In the genomic region with DNA sequence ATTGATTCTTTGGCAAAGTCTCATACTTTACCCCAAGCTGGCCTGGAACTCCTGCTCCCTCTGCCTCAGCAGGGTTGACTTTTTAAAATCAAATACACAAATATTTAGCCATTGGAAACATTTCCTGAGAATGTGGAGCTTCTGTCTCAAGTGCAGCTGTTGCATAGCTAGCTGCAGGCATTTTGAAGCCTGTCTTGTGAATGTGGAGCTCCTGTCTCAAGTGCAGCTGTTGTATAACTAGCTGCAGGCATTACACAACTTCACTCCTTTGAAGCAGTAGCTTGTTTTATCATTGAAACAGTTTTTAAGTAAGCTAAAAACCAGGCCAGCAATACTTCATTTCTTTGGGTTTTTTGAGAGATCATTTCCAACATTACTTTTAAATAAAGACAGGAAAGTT, we compare ENCODE assay signal across 7 mouse cellular contexts. TPM values are rescaled to one million over a fixed set of nuclear protein-coding genes. Genes with fewer than 3 reads are reported as not detected.
DNase-seq lines count a peak whose midpoint lies in the region; ATAC-seq and TF ChIP-seq lines count a peak whose summit lies in the region.

No protein-coding gene starts in this region.

- H3K4me2 ChIP-seq in midbrain, embryonic 12.5 days (replicated peaks) = peak overlapping the region; percentile 22

- H3K9ac ChIP-seq in midbrain, embryonic 12.5 days (replicated peaks) = no peak overlapping the region

- no peak for ATAC-seq in midbrain, embryonic 12.5 days (ENCODE audit: low FRiP score, low read depth)
- ATAC-seq in cerebellum, adult (ENCODE audit: insufficient number of reproducible peaks, low FRiP score, low TSS enrichment) = no peak

- H3K4me1 ChIP-seq in testis, adult 2 months (ENCODE audit: control insufficient read depth, insufficient read depth, low read length) = no peaks in the 10 kb centered on the region
- H3K4me1 ChIP-seq in midbrain, embryonic 12.5 days = peaks cover 9% of the 10 kb centered on the region; the same call in 1 of the 2 replicates

- no peak for DNase-seq in testis, postnatal 10 days (ENCODE audit: low spot score)
- peak; percentile 14 for DNase-seq in forelimb bud, embryonic 11.5 days (ENCODE audit: low read depth, low spot score)
- peak; percentile 56 to 64 for DNase-seq in kidney, postnatal 36 days
- no peak for DNase-seq in layer of hippocampus, adult 18-20 months (ENCODE audit: low spot score in 2 of 2)

- no peak for TF ChIP-seq CTCF in testis, adult 2 months (IDR thresholded peaks at IDR 0.05; ENCODE audit: control insufficient read depth, insufficient read depth, insufficient replicate concordance, low read depth, low read length)

- H3K27ac ChIP-seq in testis, adult 2 months (ENCODE audit: control insufficient read depth, insufficient read depth, low read depth, low read length) = peak overlapping the region; percentile 83
- no peak overlapping the region; the same call in 1 of the 2 replicates for H3K27ac ChIP-seq in midbrain, embryonic 12.5 days (replicated peaks)

- no peaks in the 10 kb centered on the region for H3K9me3 ChIP-seq in midbrain, embryonic 12.5 days

- peak overlapping the region; percentile 55; the same call in 1 of the 2 replicates for H3K4me3 ChIP-seq in testis, adult 2 months (ENCODE audit: control insufficient read depth, low read depth, low read length)
- no peak overlapping the region for H3K4me3 ChIP-seq in midbrain, embryonic 12.5 days

- TF ChIP-seq POLR2A in testis, adult 2 months (IDR thresholded peaks at IDR 0.05; ENCODE audit: control insufficient read depth, low read depth, low read length) = no peak

- no peaks in the 10 kb centered on the region for H3K36me3 ChIP-seq in testis, adult 2 months (ENCODE audit: control insufficient read depth, insufficient read depth, low read length)
- H3K36me3 ChIP-seq in midbrain, embryonic 12.5 days = no peaks in the 10 kb centered on the region

- H3K27me3 ChIP-seq in testis, adult 2 months (ENCODE audit: control insufficient read depth, insufficient read depth, low read length) = no peaks in the 10 kb centered on the region
- no peaks in the 10 kb centered on the region for H3K27me3 ChIP-seq in midbrain, embryonic 12.5 days

RNA-seq across cellular contexts. Expression of gene Clec2d, which starts 1.3 kb away (rescaled TPM):
- polyA plus RNA-seq in testis, adult 2 months (2012; rRNA removed) = 4.5 and 4.9 TPM in 2 replicates
- polyA plus RNA-seq in midbrain, embryonic 12.5 days (2016; fragmentation: Nextera tagmentation; extraction: Ambion mirVana) = 0.14 TPM in 1 of 2 replicates, not detected in the other
- total RNA-seq in layer of hippocampus, adult 18-20 months (2021) = 1 to 10 TPM; 3.9 to 6.0 TPM

Comparison
In these comparisons a context has a peak if more than half of its experiments do, and no peak if none do; other contexts are left out.
1. DNase-seq: peak in forelimb bud, embryonic 11.5 days (single experiment) and kidney, postnatal 36 days (2 of 2); none in testis, postnatal 10 days (single experiment) and layer of hippocampus, adult 18-20 months (0 of 2).